Mouse (Mus musculus) T-helper 17 cell (primary cell): ENCODE data around the gene Sf1.

ENCODE experiments used
- in situ Hi-C, 2 experiments: fragments of 300-600 bp; cut with MboI, MseI; formaldehyde crosslinking; loops; 1 replicate in 1 of 2; 2 replicates in 1 of 2; pipeline ENCODE4 v1.15.1; 2025; ENCODE audit warnings: high pct_unique_total_duplicates in 2 of 2

Sf1 gene

DNA sequence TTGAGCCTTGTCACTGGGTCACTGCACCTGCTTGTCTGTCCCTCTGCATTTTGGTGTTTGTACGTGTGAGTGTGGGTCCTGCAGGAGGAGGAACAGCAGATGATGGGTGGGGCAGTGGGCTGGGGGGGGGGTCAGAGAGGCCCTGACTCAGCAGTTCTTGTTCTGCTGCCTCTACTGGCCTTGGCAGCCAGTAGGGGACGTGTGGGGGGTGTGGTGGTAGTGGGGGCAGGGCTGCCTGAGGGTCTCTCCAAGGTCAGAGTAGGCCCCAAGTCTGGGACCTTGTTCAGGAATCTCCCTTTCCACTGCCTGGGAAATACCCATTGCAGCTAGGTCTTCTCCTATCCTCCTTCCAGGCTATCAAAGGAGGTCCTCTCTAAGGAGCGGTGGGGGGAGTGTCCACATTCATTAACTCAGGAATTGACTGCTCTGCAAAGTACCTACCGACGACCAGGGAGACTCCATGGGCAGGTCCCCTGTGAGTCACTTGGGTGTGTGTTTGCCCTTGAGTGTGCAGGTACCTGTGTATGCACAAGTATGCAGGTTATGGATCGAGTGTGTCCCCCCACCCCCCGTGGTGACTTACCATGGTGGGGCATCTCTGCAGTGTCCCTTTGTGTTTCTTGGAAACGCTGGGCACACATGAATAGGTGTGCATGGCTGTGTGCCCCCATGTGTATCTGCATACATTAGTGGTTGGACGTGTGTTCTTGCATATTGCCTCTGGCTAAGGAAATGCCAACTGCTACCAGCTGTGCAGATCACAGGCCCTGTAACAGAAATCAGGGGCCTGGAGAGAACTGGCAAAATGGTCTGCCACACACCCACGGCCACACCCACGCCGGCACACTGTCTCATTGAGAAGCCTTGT, 53.6 kb downstream of the Sf1 start:
- in situ Hi-C loops = loop anchor here in 1 of 2 experiments (5.0 kb wide), 1 partner anchor 40 kb away; no protein-coding TSS in a partner anchor

DNA sequence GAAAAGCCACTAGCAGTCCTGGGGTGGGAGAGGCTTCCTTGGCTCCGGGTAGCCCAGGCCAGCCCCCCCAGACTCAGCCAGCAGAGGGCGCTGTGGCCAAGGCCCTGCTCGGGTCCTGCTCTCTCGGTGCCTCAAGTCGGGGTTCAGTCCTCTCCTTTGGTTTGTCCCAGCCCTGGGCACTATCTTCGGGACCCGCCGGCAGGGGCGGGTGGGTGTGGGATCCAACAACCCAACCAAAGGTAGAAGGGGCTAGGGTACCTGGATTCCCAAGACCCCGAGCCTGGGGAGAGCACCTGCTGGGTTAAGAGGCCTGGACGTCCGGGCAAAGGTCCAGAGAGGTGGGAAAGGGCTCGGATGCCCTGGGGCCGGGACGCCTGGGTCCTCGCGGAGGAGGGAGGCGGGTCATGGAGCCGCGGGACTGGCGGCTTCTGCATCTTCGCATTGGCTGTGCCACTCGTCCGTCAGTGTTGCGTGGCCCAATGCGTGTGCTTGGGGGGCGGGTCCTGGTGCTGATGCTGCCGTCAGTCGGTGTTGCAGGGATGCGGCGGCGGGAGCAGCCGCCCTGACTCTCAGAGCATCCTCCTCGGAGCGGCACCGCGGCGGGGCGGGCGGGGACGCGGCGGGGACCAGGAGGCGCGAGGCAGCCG, 54.9 kb downstream of the Sf1 start, which contains the start of gene Nrxn2:
Nrxn2 (plus strand) TSS at position 499 of the 647 bp plus-strand sequence.
- in situ Hi-C loops = loop anchor here in 1 of 2 experiments (5.0 kb wide), 1 partner anchor 39 kb away; no protein-coding TSS in a partner anchor

DNA sequence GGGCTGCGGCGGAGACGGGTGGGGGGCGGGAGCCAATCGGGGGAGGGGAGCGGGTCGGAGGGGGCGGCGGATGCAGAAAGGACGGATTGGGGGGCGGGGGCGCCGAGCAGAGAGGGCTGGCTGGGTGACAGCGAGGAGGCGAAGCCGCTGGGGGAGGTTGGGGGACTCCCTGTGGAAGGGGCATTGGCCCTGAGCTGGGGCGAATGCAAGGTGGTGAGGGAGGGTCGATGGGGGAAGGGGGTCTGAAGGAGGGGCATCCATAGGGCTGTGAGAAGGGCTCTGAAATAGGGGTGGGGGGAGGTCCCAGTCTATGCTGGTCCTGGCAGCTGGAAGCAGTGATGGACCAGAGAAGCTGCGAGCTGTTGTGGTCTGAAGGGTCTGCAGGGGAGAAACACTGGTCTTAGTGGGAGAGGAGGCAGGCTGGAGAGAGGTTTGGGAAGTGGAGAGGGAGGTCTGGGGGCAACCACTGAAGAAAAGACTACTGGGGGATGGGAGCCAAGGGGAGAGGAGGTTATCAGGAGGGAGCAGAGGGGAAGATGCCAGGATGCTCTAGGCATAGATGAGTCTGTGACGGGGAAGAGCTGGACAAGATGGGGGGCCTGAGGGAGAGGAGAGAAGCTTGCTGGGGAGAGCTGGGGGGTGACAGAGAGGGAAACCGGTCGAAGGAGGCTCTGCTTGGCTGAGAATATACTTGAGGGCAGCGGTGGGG, 55.6 kb downstream of the Sf1 start:
- in situ Hi-C loops = loop anchor here in 1 of 2 experiments (5.0 kb wide), 1 partner anchor 38 kb away; no protein-coding TSS in a partner anchor

DNA sequence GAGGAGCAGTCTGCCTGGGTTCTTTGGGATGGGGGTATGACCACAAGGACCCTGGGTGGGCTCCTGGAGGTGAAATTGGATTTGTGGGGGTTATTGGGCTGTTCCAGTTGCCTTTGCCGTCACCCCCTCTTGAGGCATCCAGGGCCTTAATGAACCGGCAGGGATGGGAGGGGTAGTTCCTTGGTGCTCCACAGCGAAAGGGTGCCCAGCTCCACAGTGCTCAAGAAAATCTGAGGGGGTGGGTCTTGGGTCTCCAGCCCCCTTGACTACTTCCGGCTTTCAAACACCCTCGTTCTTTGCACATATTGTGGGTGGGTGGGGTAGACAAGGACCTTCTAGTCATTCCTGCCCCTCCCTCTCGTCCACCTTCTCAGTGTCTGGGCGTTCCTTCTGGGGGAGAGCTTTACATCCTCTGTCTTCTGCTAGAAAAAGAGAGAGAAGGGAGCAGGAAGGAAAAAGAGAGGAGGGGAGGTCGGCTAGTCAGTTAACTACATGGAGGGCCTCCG, 56.4 kb downstream of the Sf1 start:
- in situ Hi-C loops = loop anchor here in 1 of 2 experiments (5.0 kb wide), 1 partner anchor 37 kb away; no protein-coding TSS in a partner anchor

DNA sequence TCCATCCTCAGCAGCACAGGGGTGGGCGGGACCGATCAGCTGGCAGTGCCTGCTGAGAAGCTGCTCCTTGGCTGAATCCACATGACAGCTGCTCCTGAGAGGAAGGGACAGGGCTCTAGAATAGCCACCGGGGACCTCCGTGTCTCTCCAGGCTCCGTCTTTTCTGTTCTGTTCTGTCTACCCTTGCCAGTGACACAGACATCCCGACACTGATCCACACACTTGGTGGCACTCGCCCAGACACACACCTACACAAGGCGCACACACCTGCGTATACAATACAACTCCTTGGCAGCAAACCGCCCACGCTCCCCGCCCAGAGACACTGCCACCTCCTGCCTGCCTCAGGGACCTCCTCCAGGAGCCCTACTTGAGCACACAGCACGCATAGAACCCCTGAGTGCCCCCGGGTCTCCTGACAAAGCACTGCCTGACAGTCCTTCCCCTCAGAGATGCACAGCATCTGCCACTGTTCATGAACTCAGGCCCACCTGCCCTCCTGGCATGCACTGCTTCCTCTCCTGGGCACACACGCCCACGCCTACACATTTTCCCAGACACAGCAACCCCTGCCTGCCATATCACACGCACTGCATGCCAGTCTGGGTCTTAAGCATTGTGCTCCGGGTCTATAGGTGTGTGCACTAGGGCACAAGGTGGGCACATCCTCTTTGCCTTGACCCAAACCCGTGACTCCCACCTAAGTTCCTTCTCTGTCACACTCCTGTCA, 57.2 kb downstream of the Sf1 start:
- in situ Hi-C loops = no loop called here

DNA sequence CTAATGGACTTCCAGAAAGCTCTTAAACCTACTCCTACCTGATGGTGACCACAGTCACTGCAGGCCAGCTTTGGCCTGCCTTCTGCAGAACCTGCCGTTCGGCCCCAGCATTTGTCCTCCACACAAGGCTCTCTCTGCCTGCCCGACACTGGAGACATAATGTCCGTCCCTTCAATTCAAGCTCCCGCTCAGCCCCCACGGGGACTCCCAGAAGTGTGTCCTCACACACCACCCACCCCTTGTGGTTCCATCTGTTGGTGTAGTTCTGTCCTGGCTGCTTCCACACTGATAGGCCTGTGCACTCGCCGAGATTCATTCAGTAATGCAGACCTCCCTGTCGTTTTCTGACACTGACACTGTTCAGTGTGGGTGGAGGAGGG, 57.7 kb downstream of the Sf1 start:
- in situ Hi-C loops = no loop called here

DNA sequence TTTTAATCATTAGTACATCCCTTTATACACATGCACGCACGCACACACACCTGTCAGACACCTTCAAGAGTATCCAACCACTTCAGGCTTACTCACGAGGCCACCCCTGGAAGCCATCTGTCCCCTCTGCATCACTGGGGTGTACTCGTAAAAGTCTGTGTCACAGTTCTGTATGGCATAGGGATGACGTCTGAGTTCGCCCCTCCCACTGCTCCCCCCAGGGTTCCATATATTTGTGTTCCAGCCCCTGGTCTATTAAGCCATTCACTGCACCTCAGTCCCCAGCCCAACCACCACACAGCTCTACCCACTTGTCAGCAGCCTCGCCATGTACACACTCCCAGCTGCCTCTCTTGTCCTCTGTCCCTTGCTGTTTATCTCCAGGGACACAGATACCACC, 58.5 kb downstream of the Sf1 start:
- in situ Hi-C loops = no loop called here

DNA sequence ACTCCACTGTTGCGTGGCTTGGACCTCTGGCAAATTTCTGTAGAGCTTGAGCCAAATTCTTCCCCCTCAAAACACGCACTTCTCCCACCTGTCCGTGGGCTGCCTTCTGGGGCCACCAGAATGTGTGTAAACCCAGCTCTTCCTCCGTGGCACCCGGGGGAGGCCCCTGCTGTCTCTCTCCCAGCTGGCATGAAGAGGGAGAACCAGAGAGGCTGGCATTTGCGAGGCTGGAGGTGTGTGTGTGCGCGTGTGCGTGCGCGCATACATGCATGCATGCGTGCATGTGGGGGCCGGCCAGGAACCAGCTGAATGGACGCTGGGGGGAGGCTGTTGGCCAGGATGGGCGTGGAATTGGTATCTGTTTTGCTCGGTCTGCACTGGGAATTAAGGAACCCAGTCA, 59.8 kb downstream of the Sf1 start:
- in situ Hi-C loops = no loop called here

DNA sequence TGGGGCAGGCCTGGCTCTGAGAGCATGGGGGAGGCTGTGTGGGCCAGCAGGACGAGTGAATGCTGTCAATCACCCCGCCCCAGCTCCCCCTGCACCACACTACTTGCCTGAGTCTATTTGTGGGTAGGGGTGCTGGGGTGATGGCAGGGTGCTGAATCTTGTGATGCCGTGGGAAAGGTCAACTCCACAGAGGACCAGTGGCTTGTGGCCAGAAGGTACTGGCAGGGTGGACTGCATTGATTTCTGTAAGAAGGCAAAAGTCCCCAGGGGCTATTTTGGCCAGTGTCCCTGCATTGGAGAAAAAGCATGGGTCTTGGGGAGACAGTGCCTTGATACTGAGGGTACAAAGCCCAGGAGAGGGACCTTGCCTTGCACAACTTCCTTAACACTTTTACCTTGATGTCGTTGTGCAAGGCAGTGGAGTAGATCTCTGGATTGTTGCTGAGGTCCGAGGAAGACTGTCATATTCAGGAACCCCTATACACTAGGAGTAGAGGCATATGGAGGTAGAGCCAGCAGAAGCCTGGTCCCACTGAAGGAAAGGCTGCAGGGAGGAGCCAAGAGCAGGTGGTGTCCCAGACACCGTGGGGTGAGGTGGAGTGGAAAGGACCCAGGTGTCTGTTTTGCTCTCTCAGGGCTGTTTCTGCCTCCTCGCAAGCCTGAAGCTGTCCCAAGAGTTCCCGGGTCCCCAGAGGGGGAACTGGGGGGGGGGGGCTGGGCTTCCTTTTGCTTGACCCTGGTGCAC, 60.8 kb downstream of the Sf1 start:
- in situ Hi-C loops = no loop called here

DNA sequence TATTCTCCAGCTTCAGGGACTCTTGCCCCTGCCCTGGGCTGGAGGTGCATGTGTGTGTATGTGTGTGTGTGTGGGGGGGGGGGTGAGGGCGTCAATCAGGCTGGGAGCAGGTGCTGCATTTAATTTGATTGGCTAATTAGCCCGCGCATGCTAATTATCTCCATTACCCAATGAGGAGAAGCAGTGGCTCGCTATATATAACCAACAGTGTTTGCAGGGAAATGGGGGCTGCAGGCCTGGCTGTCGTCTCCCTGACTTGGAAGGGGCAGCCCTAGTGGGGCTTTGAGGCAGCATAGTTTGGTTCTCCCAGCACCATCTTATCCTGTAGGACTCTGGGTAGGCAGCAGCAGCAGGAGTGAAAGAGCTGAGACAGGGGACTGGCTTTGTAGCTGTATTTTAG, 62.1 kb downstream of the Sf1 start:
- in situ Hi-C loops = no loop called here

DNA sequence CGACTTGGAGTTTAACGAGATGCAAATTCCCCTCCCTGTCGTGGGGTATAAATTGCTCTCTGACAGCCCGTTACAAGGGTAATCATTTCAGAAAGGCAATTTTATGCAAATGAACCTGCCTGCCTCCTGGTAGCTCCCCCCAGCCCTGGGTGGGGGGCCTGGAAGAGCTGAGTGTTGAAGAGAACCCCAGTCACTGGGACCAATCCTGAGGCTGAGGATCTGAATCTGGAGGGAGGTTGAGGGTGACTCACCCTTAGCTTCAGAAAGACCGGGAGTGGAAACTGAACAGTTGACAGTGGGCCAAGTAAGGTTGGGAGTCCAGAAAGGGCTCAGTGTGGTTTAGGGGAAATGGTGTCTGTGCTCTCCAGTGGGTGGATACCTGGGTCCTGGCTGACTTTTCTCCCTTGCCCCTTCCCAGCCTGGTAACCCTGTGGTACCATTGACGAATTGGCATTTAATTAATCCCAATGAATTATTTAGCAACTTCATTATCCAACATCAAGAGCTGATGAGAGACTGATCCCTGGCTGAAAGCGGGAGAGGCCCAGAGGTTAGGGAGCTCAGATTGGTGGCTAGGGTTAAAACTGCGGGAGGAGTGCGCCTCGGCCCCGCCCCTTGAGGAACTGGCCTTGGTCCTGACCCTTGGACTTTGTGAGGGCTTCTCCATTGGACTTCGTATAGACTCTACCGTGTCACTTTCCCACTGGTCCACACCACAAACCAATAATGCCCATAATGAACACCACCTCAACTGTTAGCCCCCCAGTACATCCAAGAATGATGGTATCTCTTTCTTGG, 63.4 kb downstream of the Sf1 start:
- in situ Hi-C loops = no loop called here
